Mouse (Mus musculus) midbrain, embryonic 12.5 days (tissue): ENCODE data around the gene Tsen2. TPM values are rescaled to one million over a fixed set of nuclear protein-coding genes. Genes with fewer than 3 reads are reported as not detected.

ENCODE experiments used
- ATAC-seq: fragments of 200-750 bp; cut with Nextera tagmentation; 2 replicates; pipeline ENCODE4 v1.8.0; 2017; ENCODE audit warnings: low read depth, moderate TSS enrichment, moderate library complexity; ENCODE audit not compliant: low FRiP score
- H3K27ac ChIP-seq: fragments of 300-500 bp; sonication (generic); replicated peaks from 2 replicates; pipeline ENCODE4 v1.5.1; 2016; ENCODE audit warnings: mild to moderate bottlenecking
- H3K27me3 ChIP-seq: fragments of 300-500 bp; sonication (generic); 2 replicates; pipeline ENCODE4 v1.6.1; 2016; ENCODE audit warnings: mild to moderate bottlenecking
- H3K36me3 ChIP-seq: fragments of 300-500 bp; sonication (generic); 2 replicates; pipeline ENCODE4 v1.6.1; 2016
- H3K4me1 ChIP-seq: fragments of 300-500 bp; sonication (generic); 2 replicates; pipeline ENCODE4 v1.6.1; 2016
- H3K4me2 ChIP-seq: fragments of 300-500 bp; sonication (generic); replicated peaks from 2 replicates; pipeline ENCODE4 v1.6.1; 2016; ENCODE audit warnings: mild to moderate bottlenecking, moderate library complexity
- H3K4me3 ChIP-seq: fragments of 300-500 bp; sonication (generic); 2 replicates; pipeline ENCODE4 v1.5.1; 2016; ENCODE audit warnings: mild to moderate bottlenecking
- H3K9ac ChIP-seq: fragments of 300-500 bp; sonication (generic); replicated peaks from 2 replicates; pipeline ENCODE4 v1.6.1; 2016; ENCODE audit warnings: mild to moderate bottlenecking, moderate library complexity
- H3K9me3 ChIP-seq: fragments of 300-500 bp; sonication (generic); 2 replicates; pipeline ENCODE4 v1.6.1; 2016; ENCODE audit warnings: mild to moderate bottlenecking
- WGBS: fragments of 180-500 bp; shearing (Covaris S2); methylation state at CpG from one replicate; pipeline ENCODE4 v1.1.7; 2016; 5-methylcytosine and 5-hydroxymethylcytosine counted together
- polyA plus RNA-seq: library from polyadenylated mRNA; unstranded; fragments of >200 nt; fragmentation: Nextera tagmentation; extraction: Ambion mirVana; gene quantifications from 2 replicates; pipeline ENCODE4 v1.2.1, GENCODE M21; 2016

Tsen2 gene
- polyA plus RNA-seq, 1 experiment from 2014 or later: 30.5 TPM

- Histone ChIP-seq H3K9ac (no peak overlapping the region), H3K27me3 (peaks cover 4% of the 10 kb centered on the region; the same call in 1 of the 2 replicates), H3K9me3 (no peaks in the 10 kb centered on the region), H3K4me3 (no peak overlapping the region), H3K4me2 (no peak overlapping the region), H3K36me3 (no peaks in the 10 kb centered on the region), H3K27ac (no peak overlapping the region), H3K4me1 (no peaks in the 10 kb centered on the region)
- 37% methylated on average over 12 of the region's 12 CpGs for WGBS
- ATAC-seq: no peak
Measured at GRCm38 (mm10) chr6:115519275-115519699, 25.2 kb upstream of the Tsen2 start.

DNA sequence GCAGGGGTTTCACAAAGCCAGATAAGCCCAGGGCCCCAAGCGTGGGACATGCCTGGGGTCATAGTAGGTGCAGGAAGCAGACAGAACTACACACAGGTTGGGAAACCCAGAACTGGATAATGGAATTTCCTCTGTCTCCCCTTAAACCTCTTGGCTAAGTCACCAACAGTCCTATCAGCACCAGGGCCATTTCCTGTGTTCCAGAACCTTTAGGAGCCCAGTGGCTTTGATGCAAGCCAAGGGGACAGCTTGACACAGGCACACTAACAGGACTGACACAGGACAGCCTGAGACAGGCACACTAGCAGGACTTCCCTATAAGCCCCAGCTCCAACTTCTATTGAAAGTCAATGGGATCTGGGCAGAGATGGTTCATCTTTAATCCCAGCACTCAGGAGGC lies 22.5 kb upstream of the Tsen2 start:
- Histone ChIP-seq H3K27ac (no peak overlapping the region), H3K4me1 (no peaks in the 10 kb centered on the region), H3K27me3 (peaks cover 4% of the 10 kb centered on the region; the same call in 1 of the 2 replicates), H3K9ac (no peak overlapping the region), H3K4me3 (no peak overlapping the region), H3K36me3 (no peaks in the 10 kb centered on the region), H3K4me2 (no peak overlapping the region), H3K9me3 (no peaks in the 10 kb centered on the region)
- ATAC-seq: no peak
- 83% methylated on average over 1 of the region's 1 CpGs for WGBS

- no peak overlapping the region for H3K9ac ChIP-seq
- no peaks in the 10 kb centered on the region for H3K9me3 ChIP-seq
- no peak overlapping the region for H3K4me2 ChIP-seq
- no peaks in the 10 kb centered on the region for H3K4me1 ChIP-seq
- ATAC-seq: no peak
- peaks cover 4% of the 10 kb centered on the region; the same call in 1 of the 2 replicates for H3K27me3 ChIP-seq
- no peak overlapping the region for H3K4me3 ChIP-seq
- WGBS: 75% methylated on average over 6 of the region's 6 CpGs
- no peak overlapping the region for H3K27ac ChIP-seq
- H3K36me3 ChIP-seq: no peaks in the 10 kb centered on the region
Measured at GRCm38 (mm10) chr6:115522691-115523146, 21.7 kb upstream of the Tsen2 start.

- no peak overlapping the region for H3K9ac ChIP-seq
- H3K4me3 ChIP-seq: no peak overlapping the region
- H3K4me1 ChIP-seq: no peaks in the 10 kb centered on the region
- no peak overlapping the region for H3K27ac ChIP-seq
- H3K27me3 ChIP-seq: peaks cover 4% of the 10 kb centered on the region; the same call in 1 of the 2 replicates
- H3K4me2 ChIP-seq: no peak overlapping the region
- H3K9me3 ChIP-seq: no peaks in the 10 kb centered on the region
- 78% methylated on average over 9 of the region's 9 CpGs for WGBS
- no peaks in the 10 kb centered on the region for H3K36me3 ChIP-seq
- ATAC-seq: no peak
Measured at GRCm38 (mm10) chr6:115523201-115523600, 21.3 kb upstream of the Tsen2 start.

- H3K4me3 ChIP-seq: no peak overlapping the region
- H3K4me2 ChIP-seq: no peak overlapping the region
- no peak for ATAC-seq
- no peaks in the 10 kb centered on the region for H3K9me3 ChIP-seq
- no peaks in the 10 kb centered on the region for H3K36me3 ChIP-seq
- H3K27ac ChIP-seq: no peak overlapping the region
- no peak overlapping the region for H3K9ac ChIP-seq
- peaks cover 4% of the 10 kb centered on the region; the same call in 1 of the 2 replicates for H3K27me3 ChIP-seq
- WGBS: 88% methylated on average over 9 of the region's 9 CpGs
- H3K4me1 ChIP-seq: no peaks in the 10 kb centered on the region
Measured at GRCm38 (mm10) chr6:115524449-115524990, 19.9 kb upstream of the Tsen2 start.

DNA sequence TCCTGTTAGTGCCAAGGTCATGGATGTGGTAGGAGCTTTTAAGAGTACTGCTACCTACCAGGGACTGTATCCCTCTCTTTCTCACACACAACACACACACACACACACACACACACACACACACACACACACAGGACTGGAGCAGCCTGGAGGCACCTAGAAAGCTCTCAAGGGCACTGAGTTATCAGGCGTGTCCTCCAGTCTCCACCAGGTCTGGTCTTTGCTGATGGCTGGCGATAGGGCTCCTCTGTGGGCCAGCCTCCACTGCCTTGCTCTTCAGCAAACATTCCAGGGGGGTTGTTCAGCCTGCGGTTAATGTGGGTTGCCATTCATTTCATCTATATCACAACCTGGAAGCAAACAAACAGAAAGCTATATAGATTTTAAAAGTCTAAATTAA lies 17.0 kb upstream of the Tsen2 start:
- WGBS: 85% methylated on average over 3 of the region's 3 CpGs
- Histone ChIP-seq H3K9me3 (no peaks in the 10 kb centered on the region), H3K27me3 (no peaks in the 10 kb centered on the region), H3K4me3 (no peak overlapping the region), H3K36me3 (no peaks in the 10 kb centered on the region), H3K4me1 (no peaks in the 10 kb centered on the region), H3K9ac (no peak overlapping the region), H3K4me2 (no peak overlapping the region), H3K27ac (no peak overlapping the region)
- ATAC-seq: no peak

DNA sequence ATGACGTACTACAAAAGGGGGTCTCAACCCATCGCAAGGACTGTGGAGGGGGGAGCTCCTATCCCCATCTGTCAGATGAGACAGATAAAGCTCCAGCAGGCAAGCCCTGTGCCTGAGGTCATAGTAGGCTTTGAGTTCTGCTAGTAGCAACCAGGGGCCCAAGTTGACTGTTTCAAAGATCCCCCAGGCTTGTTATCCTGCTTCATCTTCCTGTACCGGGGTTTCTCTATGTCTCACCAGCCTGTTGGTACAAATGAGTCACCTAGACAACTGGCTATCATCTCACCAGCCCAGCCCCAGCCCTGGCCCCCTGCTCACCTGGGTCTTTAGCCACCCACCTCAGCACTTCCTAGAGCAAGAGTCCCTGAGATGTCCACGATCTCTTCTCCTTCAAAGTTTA lies 16.1 kb upstream of the Tsen2 start:
- H3K4me2 ChIP-seq: no peak overlapping the region
- H3K27ac ChIP-seq: no peak overlapping the region
- H3K4me1 ChIP-seq: no peaks in the 10 kb centered on the region
- no peak overlapping the region for H3K9ac ChIP-seq
- no peaks in the 10 kb centered on the region for H3K9me3 ChIP-seq
- H3K4me3 ChIP-seq: no peak overlapping the region
- no peaks in the 10 kb centered on the region for H3K36me3 ChIP-seq
- WGBS: 93% methylated on average over 4 of the region's 4 CpGs
- no peaks in the 10 kb centered on the region for H3K27me3 ChIP-seq
- ATAC-seq: no peak

DNA sequence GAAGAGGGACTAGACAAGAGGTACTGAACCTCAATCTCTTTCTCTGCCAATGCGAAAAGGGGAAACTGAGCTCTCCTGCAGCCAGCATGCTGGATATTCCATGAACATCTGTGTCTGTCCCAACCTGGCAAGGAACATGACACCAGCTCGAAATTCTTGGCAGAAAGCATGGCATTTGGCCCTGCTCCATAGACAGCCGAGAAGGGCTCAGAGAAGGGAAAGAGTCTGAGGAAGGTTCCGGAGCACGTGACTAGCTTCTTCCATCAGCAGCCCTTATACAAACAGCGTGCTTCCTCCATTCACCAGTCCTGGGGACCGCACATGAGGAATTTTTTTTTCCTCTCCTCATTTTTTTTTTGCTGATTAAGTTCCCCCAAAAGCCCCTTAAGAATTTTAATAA lies 9.8 kb upstream of the Tsen2 start:
- no peak overlapping the region for H3K4me3 ChIP-seq
- H3K27ac ChIP-seq: no peak overlapping the region
- no peak overlapping the region for H3K4me2 ChIP-seq
- H3K9ac ChIP-seq: no peak overlapping the region
- no peak for ATAC-seq
- H3K27me3 ChIP-seq: no peaks in the 10 kb centered on the region
- no peaks in the 10 kb centered on the region for H3K9me3 ChIP-seq
- WGBS: 80% methylated on average over 7 of the region's 7 CpGs
- 0 out of 2 replicates have a peak, but pooled peaks cover 2% of the 10 kb centered on the region for H3K4me1 ChIP-seq
- no peaks in the 10 kb centered on the region for H3K36me3 ChIP-seq

- WGBS: 68% methylated on average over 4 of the region's 4 CpGs
- Histone ChIP-seq H3K27ac (no peak overlapping the region), H3K9ac (no peak overlapping the region), H3K27me3 (no peaks in the 10 kb centered on the region), H3K4me3 (no peak overlapping the region), H3K4me1 (0 out of 2 replicates have a peak, but pooled peaks cover 2% of the 10 kb centered on the region), H3K4me2 (no peak overlapping the region), H3K9me3 (no peaks in the 10 kb centered on the region), H3K36me3 (no peaks in the 10 kb centered on the region)
- ATAC-seq: no peak
Measured at GRCm38 (mm10) chr6:115536169-115536568, 8.3 kb upstream of the Tsen2 start.

DNA sequence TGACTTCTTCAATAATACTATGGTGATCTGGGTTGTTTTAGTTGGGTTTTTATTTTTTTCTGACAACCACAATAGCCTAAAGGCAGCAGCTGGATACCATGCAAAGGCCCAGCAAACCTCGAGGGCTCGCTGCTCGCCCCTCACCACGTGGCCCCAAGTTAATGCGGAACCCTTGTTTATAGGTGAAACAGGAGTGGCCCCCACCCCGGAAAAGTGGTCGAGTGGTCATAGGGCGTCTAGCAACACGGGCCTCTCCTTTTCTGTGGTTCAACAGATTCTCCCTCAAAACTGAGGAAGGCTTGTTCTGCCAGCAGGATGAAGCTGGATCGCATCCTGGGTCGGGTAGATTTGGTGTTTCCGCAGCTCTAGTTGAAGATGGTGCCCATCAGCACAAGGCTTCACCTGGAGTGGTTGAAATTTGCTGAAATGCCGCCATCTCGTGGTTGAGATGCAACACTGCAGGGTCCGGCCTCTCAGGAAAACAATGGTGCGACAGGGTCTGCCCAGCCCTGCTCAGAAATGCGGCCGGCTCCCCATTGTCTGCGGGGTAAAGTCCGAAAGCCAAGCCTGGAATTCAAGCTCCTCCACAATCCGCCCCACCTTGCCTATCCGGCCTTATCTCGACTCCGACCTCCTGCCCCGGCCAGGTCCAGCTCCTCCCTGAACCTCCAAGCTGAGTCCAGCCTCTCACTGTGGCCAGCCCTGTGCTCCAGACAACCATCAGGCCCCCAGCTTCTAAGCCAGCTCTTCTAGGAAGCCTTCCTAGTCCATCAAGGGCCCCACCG lies 5.6 kb upstream of the Tsen2 start:
- Histone ChIP-seq H3K4me3 (peak overlapping the region; percentile 29), H3K4me2 (peak overlapping the region; percentile 57), H3K36me3 (no peaks in the 10 kb centered on the region), H3K27me3 (no peaks in the 10 kb centered on the region), H3K27ac (no peak overlapping the region), H3K4me1 (peaks cover 5% of the 10 kb centered on the region), H3K9me3 (no peaks in the 10 kb centered on the region), H3K9ac (peak overlapping the region; percentile 42; the same call in 1 of the 2 replicates)
- ATAC-seq: peak; percentile 73
- 20% methylated on average over 26 of the region's 26 CpGs for WGBS

GRCm38 (mm10) chr6:115541676-115542275 lies 2.7 kb upstream of the Tsen2 start:
- Histone ChIP-seq H3K4me2 (no peak overlapping the region), H3K9ac (no peak overlapping the region), H3K27ac (peak overlapping the region; percentile 64), H3K9me3 (no peaks in the 10 kb centered on the region), H3K4me1 (peaks cover 13% of the 10 kb centered on the region), H3K36me3 (no peaks in the 10 kb centered on the region), H3K27me3 (no peaks in the 10 kb centered on the region), H3K4me3 (no peak overlapping the region)
- ATAC-seq: no peak
- WGBS: 66% methylated on average over 6 of the region's 6 CpGs

GRCm38 (mm10) chr6:115542341-115542740 lies 2.1 kb upstream of the Tsen2 start:
- no peak overlapping the region for H3K4me2 ChIP-seq
- H3K4me1 ChIP-seq: peaks cover 13% of the 10 kb centered on the region
- WGBS: 69% methylated on average over 3 of the region's 3 CpGs
- no peaks in the 10 kb centered on the region for H3K27me3 ChIP-seq
- no peak for ATAC-seq
- H3K4me3 ChIP-seq: no peak overlapping the region
- no peak overlapping the region for H3K27ac ChIP-seq
- H3K36me3 ChIP-seq: no peaks in the 10 kb centered on the region
- H3K9me3 ChIP-seq: no peaks in the 10 kb centered on the region
- H3K9ac ChIP-seq: no peak overlapping the region
